Mouse (Mus musculus) forebrain, embryonic 13.5 days (tissue): ENCODE measurements at regions not wholly inside any gene's neighbourhood (a gene's known extent, or its start where the extent isn't known, plus 50 kb on each side); places are given as distances from the start of the nearest gene placed in this dataset.

Source experiments
- ATAC-seq: fragments of 200-750 bp; cut with Nextera tagmentation; 2 replicates; pipeline ENCODE4 v1.8.0; 2017
- H3K27ac ChIP-seq: fragments of 300-500 bp; sonication (generic); 2 replicates; pipeline ENCODE4 v1.5.1; 2015; ENCODE audit warnings: inconsistent platforms, mild to moderate bottlenecking, moderate library complexity
- H3K27me3 ChIP-seq: fragments of 300-500 bp; sonication (generic); 2 replicates; pipeline ENCODE4 v1.6.1; 2015; ENCODE audit warnings: mild to moderate bottlenecking, inconsistent platforms
- H3K36me3 ChIP-seq: fragments of 300-500 bp; sonication (generic); 2 replicates; pipeline ENCODE4 v1.6.1; 2015; ENCODE audit warnings: mild to moderate bottlenecking, inconsistent platforms; ENCODE audit not compliant: poor library complexity, severe bottlenecking
- H3K4me1 ChIP-seq: fragments of 300-500 bp; sonication (generic); 2 replicates; pipeline ENCODE4 v1.6.1; 2015; ENCODE audit warnings: inconsistent platforms
- H3K4me2 ChIP-seq: fragments of 300-500 bp; sonication (generic); 2 replicates; pipeline ENCODE4 v1.6.1; 2015; ENCODE audit warnings: inconsistent platforms, mild to moderate bottlenecking, moderate library complexity
- H3K4me3 ChIP-seq: fragments of 300-500 bp; sonication (generic); 2 replicates; pipeline ENCODE4 v1.5.1; 2015; ENCODE audit warnings: mild to moderate bottlenecking, inconsistent platforms
- H3K9ac ChIP-seq: fragments of 300-500 bp; sonication (generic); 2 replicates; pipeline ENCODE4 v1.6.1; 2015; ENCODE audit warnings: mild to moderate bottlenecking, inconsistent platforms
- H3K9me3 ChIP-seq: fragments of 300-500 bp; sonication (generic); replicated peaks from 2 replicates; pipeline ENCODE4 v1.6.1; 2016; ENCODE audit warnings: inconsistent platforms
- WGBS: fragments of 180-500 bp; shearing (Covaris S2); methylation state at CpG from one replicate; pipeline ENCODE4 v1.1.7; 2015; 5-methylcytosine and 5-hydroxymethylcytosine counted together

GRCm38 (mm10) chr11:20960750-20961149 lies 129.9 kb upstream of the Lgalsl start:
- H3K36me3 ChIP-seq, result no peaks in the 10 kb centered on the region
- H3K27ac ChIP-seq, result no peak overlapping the region
- no peak overlapping the region for H3K9ac ChIP-seq
- no peak overlapping the region for H3K4me3 ChIP-seq
- no peaks in the 10 kb centered on the region for H3K4me1 ChIP-seq
- WGBS, result 70% methylated on average over 5 of the region's 5 CpGs
- H3K4me2 ChIP-seq, result no peak overlapping the region
- ATAC-seq, result no peak
- H3K9me3 ChIP-seq, result no peaks in the 10 kb centered on the region
- H3K27me3 ChIP-seq, result no peaks in the 10 kb centered on the region

GRCm38 (mm10) chr11:20961626-20962025 lies 129.5 kb upstream of the Peli1 start:
- H3K9me3 ChIP-seq, result no peaks in the 10 kb centered on the region
- ATAC-seq, result no peak
- H3K4me1 ChIP-seq, result no peaks in the 10 kb centered on the region
- H3K27me3 ChIP-seq, result no peaks in the 10 kb centered on the region
- H3K27ac ChIP-seq, result no peak overlapping the region
- no peak overlapping the region for H3K4me3 ChIP-seq
- H3K36me3 ChIP-seq, result no peaks in the 10 kb centered on the region
- WGBS, result 88% methylated on average over 2 of the region's 2 CpGs
- no peak overlapping the region for H3K9ac ChIP-seq
- H3K4me2 ChIP-seq, result no peak overlapping the region

GRCm38 (mm10) chr11:20965575-20966239 lies 125.4 kb upstream of the Peli1 start:
- H3K4me2 ChIP-seq, result no peak overlapping the region
- peaks cover 15% of the 10 kb centered on the region for H3K4me1 ChIP-seq
- no peak overlapping the region for H3K27ac ChIP-seq
- H3K36me3 ChIP-seq, result no peaks in the 10 kb centered on the region
- no peaks in the 10 kb centered on the region for H3K9me3 ChIP-seq
- no peak overlapping the region for H3K4me3 ChIP-seq
- ATAC-seq, result no peak
- H3K9ac ChIP-seq, result no peak overlapping the region
- no peaks in the 10 kb centered on the region for H3K27me3 ChIP-seq
- 85% methylated on average over 8 of the region's 8 CpGs for WGBS

GRCm38 (mm10) chr11:20967321-20967984 lies 123.6 kb upstream of the Peli1 start:
- Histone ChIP-seq H3K9ac (no peak overlapping the region), H3K4me1 (peaks cover 15% of the 10 kb centered on the region), H3K36me3 (no peaks in the 10 kb centered on the region), H3K27ac (no peak overlapping the region), H3K9me3 (no peaks in the 10 kb centered on the region), H3K4me2 (no peak overlapping the region), H3K4me3 (no peak overlapping the region), H3K27me3 (no peaks in the 10 kb centered on the region)
- peak; percentile 45 for ATAC-seq
- WGBS, result 55% methylated on average over 3 of the region's 3 CpGs

GRCm38 (mm10) chr11:20968341-20968740 lies 122.8 kb upstream of the Peli1 start:
- ATAC-seq, result peak; percentile 36; the same call in 1 of the 2 replicates
- H3K4me1 ChIP-seq, result peaks cover 15% of the 10 kb centered on the region
- no peak overlapping the region for H3K4me3 ChIP-seq
- no peak overlapping the region for H3K9ac ChIP-seq
- WGBS, result 31% methylated on average over 2 of the region's 2 CpGs
- H3K36me3 ChIP-seq, result no peaks in the 10 kb centered on the region
- H3K27me3 ChIP-seq, result no peaks in the 10 kb centered on the region
- H3K27ac ChIP-seq, result no peak overlapping the region
- no peak overlapping the region for H3K4me2 ChIP-seq
- H3K9me3 ChIP-seq, result no peaks in the 10 kb centered on the region

GRCm38 (mm10) chr11:20973141-20973540 lies 118.0 kb upstream of the Peli1 start:
- no peak for ATAC-seq
- Histone ChIP-seq H3K9ac (no peak overlapping the region), H3K36me3 (no peaks in the 10 kb centered on the region)

DNA sequence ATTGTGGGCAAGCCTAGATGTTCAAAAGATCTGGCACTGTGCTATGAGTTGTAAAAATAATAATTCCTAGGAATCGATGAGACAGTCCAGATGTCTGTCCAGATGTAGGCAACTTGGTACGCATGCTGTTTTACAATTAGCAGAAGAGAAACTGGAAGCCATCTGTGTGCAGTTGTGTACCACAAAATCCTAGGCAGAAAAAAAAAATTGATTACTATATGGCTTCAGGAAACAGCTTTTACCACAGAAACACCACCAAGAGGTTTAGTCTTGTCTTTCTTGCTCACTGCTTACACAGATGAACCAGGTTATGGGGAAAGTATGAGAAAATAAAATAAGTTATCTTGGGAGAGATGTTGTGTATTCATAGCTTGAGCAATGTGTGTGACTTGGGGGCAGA lies 109.5 kb upstream of the Peli1 start:
- ATAC-seq, result no peak
- Histone ChIP-seq H3K4me3 (no peak overlapping the region), H3K9ac (no peak overlapping the region), H3K4me2 (no peak overlapping the region), H3K27ac (no peak overlapping the region), H3K27me3 (no peaks in the 10 kb centered on the region), H3K36me3 (no peaks in the 10 kb centered on the region), H3K4me1 (0 out of 2 replicates have a peak, but pooled peaks cover 5% of the 10 kb centered on the region), H3K9me3 (no peaks in the 10 kb centered on the region)
- 90% methylated on average over 2 of the region's 2 CpGs for WGBS

More at GRCm38 (mm10) chr11:20973141-20973540, 118.0 kb upstream of the Peli1 start:
- Histone ChIP-seq H3K4me1 (peaks cover 8% of the 10 kb centered on the region), H3K9me3 (no peaks in the 10 kb centered on the region), H3K27me3 (no peaks in the 10 kb centered on the region), H3K27ac (no peak overlapping the region), H3K4me3 (no peak overlapping the region), H3K4me2 (no peak overlapping the region)
- 78% methylated on average over 3 of the region's 3 CpGs for WGBS

- Histone ChIP-seq H3K9ac (no peak overlapping the region), H3K4me3 (no peak overlapping the region), H3K4me1 (0 out of 2 replicates have a peak, but pooled peaks cover 6% of the 10 kb centered on the region), H3K27me3 (no peaks in the 10 kb centered on the region), H3K4me2 (no peak overlapping the region), H3K9me3 (no peaks in the 10 kb centered on the region), H3K36me3 (no peaks in the 10 kb centered on the region), H3K27ac (no peak overlapping the region)
- WGBS, result 83% methylated on average over 1 of the region's 1 CpGs
- ATAC-seq, result no peak
Measured at GRCm38 (mm10) chr11:20982010-20982409, 109.1 kb upstream of the Peli1 start.

GRCm38 (mm10) chr11:20982500-20982899 lies 108.6 kb upstream of the Peli1 start:
- no peak for ATAC-seq
- no peaks in the 10 kb centered on the region for H3K27me3 ChIP-seq
- H3K9me3 ChIP-seq, result no peaks in the 10 kb centered on the region
- 87% methylated on average over 6 of the region's 6 CpGs for WGBS
- H3K4me3 ChIP-seq, result no peak overlapping the region
- H3K36me3 ChIP-seq, result no peaks in the 10 kb centered on the region
- H3K4me1 ChIP-seq, result peaks cover 10% of the 10 kb centered on the region; the same call in 1 of the 2 replicates
- no peak overlapping the region for H3K4me2 ChIP-seq
- H3K9ac ChIP-seq, result no peak overlapping the region
- no peak overlapping the region for H3K27ac ChIP-seq

DNA sequence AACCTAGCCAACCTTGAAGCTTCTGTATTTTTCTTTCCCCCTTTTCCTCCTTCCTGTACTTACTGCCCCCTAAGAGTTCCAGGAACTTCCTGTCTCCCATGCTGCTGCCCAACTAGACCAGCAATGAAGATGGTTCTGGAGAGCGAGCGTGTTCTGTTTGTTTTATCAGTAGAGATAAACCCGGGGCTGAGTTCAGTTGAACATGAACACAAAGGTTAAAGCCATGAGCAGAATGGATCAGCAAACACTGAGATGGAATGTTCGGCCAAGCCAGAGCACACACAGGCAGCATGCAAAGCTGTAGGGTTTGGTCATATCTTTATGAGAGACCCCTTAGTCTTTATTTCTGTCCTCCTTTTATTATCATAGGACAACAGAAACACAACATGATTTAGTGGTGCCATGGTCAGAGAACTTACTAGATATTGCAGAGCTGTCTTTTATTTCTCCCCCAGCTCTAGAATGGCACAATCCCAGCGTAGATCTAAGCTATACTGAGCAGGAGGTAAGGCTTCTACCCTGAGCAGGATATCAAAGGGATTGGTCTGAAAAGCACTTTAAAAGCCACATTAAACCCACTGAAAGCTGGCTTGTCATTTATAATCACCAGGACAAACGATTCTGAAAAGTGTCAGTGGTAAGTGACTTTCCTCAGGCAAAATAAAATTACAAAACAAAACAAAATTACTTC lies 105.9 kb upstream of the Peli1 start:
- no peak for ATAC-seq
- Histone ChIP-seq H3K4me3 (no peak overlapping the region), H3K9me3 (no peaks in the 10 kb centered on the region), H3K27ac (no peak overlapping the region), H3K36me3 (no peaks in the 10 kb centered on the region), H3K9ac (no peak overlapping the region), H3K4me2 (no peak overlapping the region), H3K27me3 (no peaks in the 10 kb centered on the region), H3K4me1 (peaks cover 21% of the 10 kb centered on the region)
- WGBS, result 58% methylated on average over 6 of the region's 6 CpGs

GRCm38 (mm10) chr11:20985771-20986170 lies 105.3 kb upstream of the Peli1 start:
- no peak overlapping the region for H3K4me2 ChIP-seq
- H3K9ac ChIP-seq, result no peak overlapping the region
- no peak for ATAC-seq
- no peaks in the 10 kb centered on the region for H3K36me3 ChIP-seq
- H3K4me3 ChIP-seq, result no peak overlapping the region
- 52% methylated on average over 4 of the region's 4 CpGs for WGBS
- no peak overlapping the region for H3K27ac ChIP-seq
- peaks cover 21% of the 10 kb centered on the region for H3K4me1 ChIP-seq
- H3K9me3 ChIP-seq, result no peaks in the 10 kb centered on the region
- H3K27me3 ChIP-seq, result no peaks in the 10 kb centered on the region

DNA sequence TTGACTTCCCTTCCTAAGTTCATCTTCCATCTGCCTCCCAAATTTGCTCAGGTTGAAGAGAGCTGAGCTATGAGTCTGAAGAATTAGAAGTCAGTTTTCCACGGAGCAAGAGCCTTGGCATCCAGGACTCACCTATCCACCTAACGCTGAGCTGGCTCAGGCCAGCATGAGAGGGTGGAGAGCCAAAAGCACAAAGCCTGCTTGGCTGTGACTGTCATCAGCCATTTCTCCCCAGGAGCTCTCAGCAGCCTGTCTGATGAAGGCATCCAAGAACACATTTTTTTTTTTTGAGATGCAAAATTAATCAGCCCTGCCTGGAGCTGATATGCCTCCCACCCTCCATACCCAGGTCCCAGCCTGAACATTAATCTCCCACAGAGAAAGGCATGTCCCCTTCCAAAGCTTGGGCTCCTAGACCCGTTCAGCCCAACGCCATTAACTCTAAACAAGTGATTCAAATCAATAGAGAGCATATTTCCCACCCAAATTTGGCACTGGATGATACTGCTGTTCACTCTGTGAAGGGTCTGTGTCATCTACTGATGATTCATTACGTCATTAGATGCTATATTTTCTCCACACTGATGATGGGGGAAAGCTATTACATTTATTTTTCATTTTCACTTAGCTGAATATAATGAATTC lies 103.8 kb upstream of the Peli1 start:
- ATAC-seq, result peak; percentile 76
- no peak overlapping the region for H3K4me3 ChIP-seq
- no peaks in the 10 kb centered on the region for H3K27me3 ChIP-seq
- H3K27ac ChIP-seq, result peak overlapping the region; percentile 71
- no peaks in the 10 kb centered on the region for H3K36me3 ChIP-seq
- peaks cover 21% of the 10 kb centered on the region for H3K4me1 ChIP-seq
- H3K9ac ChIP-seq, result no peak overlapping the region
- H3K9me3 ChIP-seq, result no peaks in the 10 kb centered on the region
- no peak overlapping the region for H3K4me2 ChIP-seq
- 53% methylated on average over 5 of the region's 5 CpGs for WGBS
